Mouse (Mus musculus) CH12.LX (cell line): Measurements from ENCODE around the gene 1700086D15Rik. TPM values are rescaled to one million over a fixed set of nuclear protein-coding genes. Genes with fewer than 3 reads are reported as not detected.

Source experiments
- DNase-seq: peaks from one replicate; pipeline ENCODE4 v3.0.0-alpha.2; 2013; ENCODE audit errors: extremely low read depth
- H3K27ac ChIP-seq: 2 replicates; pipeline ENCODE4 v1.5.1; 2012; ENCODE audit warnings: low read depth, mild to moderate bottlenecking, control low read depth, moderate library complexity; ENCODE audit not compliant: insufficient read depth
- H3K27me3 ChIP-seq: replicated peaks from 2 replicates; pipeline ENCODE3; 2012; ENCODE audit warnings: inconsistent platforms
- H3K36me3 ChIP-seq, 2 experiments: replicated peaks in 1 of 2; 2 replicates each; pipeline versions ENCODE3 to v1.6.1; 2012; ENCODE audit warnings: inconsistent platforms in 1 of 2, low read length in 1 of 2, mild to moderate bottlenecking in 1 of 2, mixed read lengths in 1 of 2, moderate library complexity in 1 of 2; ENCODE audit not compliant: control insufficient read depth in 1 of 2, insufficient read depth in 1 of 2
- H3K4me1 ChIP-seq, 2 experiments: 2 replicates each; pipeline ENCODE4 v1.6.1; 2012; ENCODE audit warnings: inconsistent platforms in 1 of 2, moderate library complexity in 1 of 2; ENCODE audit not compliant: insufficient read depth in 2 of 2, control insufficient read depth in 1 of 2
- H3K4me2 ChIP-seq: 2 replicates; pipeline ENCODE4 v1.6.1; 2012; ENCODE audit warnings: low read depth, mild to moderate bottlenecking, control low read depth; ENCODE audit not compliant: poor library complexity, insufficient read depth, severe bottlenecking
- H3K4me3 ChIP-seq, 3 experiments: fragments of 150-350 bp in 1 of 3; sonication (generic) in 1 of 3; replicated peaks in 1 of 3; 2 replicates each; pipeline versions ENCODE3 to v1.5.1; 2011 to 2012; ENCODE audit warnings: low read depth in 2 of 3, low read length in 2 of 3, mild to moderate bottlenecking in 2 of 3, moderate library complexity in 2 of 3, control low read depth in 1 of 3, improper control_type of control experiment in 1 of 3, inconsistent platforms in 1 of 3, mixed read lengths in 1 of 3; ENCODE audit not compliant: poor library complexity in 1 of 3
- H3K79me2 ChIP-seq: replicated peaks from 2 replicates; pipeline ENCODE4 v1.6.1; 2012; ENCODE audit warnings: mild to moderate bottlenecking, moderate library complexity; ENCODE audit not compliant: control insufficient read depth, poor library complexity, insufficient read depth, severe bottlenecking; ENCODE audit errors: extremely low read depth
- H3K9ac ChIP-seq: 2 replicates; pipeline ENCODE4 v1.6.1; 2012; ENCODE audit warnings: low read depth, mild to moderate bottlenecking, control low read depth, moderate library complexity; ENCODE audit not compliant: insufficient read depth
- H3K9me3 ChIP-seq: replicated peaks from 2 replicates; pipeline ENCODE3; 2012; ENCODE audit warnings: low read length, inconsistent platforms, mixed read lengths
- ELF1 ChIP-seq: IDR thresholded peaks from 2 replicates; pipeline ENCODE4 v1.6.1; 2014; ENCODE audit warnings: low read depth, mild to moderate bottlenecking, inconsistent platforms, low read length, improper control_type of control experiment
- EP300 ChIP-seq: IDR thresholded peaks from 2 replicates; pipeline ENCODE4 v1.6.1; 2011; ENCODE audit warnings: low read length, improper control_type of control experiment
- ETS1 ChIP-seq: conservative IDR thresholded peaks from 2 replicates; pipeline ENCODE4 v1.6.1; 2012; ENCODE audit warnings: low read depth, mild to moderate bottlenecking, inconsistent platforms, low read length, improper control_type of control experiment, moderate library complexity
- IRF4 ChIP-seq: IDR thresholded peaks from 2 replicates; pipeline ENCODE4 v1.6.1; 2014; ENCODE audit warnings: low read depth, mild to moderate bottlenecking, inconsistent platforms, low read length, improper control_type of control experiment
- JUN ChIP-seq: IDR thresholded peaks from 2 replicates; pipeline ENCODE4 v1.6.1; 2011; ENCODE audit warnings: low read depth, mild to moderate bottlenecking, low read length, improper control_type of control experiment, moderate library complexity; ENCODE audit not compliant: insufficient read depth
- JUND ChIP-seq: conservative IDR thresholded peaks from 2 replicates; pipeline ENCODE4 v1.6.1; 2011; ENCODE audit warnings: low read depth, low read length, improper control_type of control experiment
- MAFK ChIP-seq: IDR thresholded peaks from 2 replicates; pipeline ENCODE4 v1.6.1; 2011; ENCODE audit warnings: low read length, improper control_type of control experiment; ENCODE audit not compliant: insufficient replicate concordance
- NELFE ChIP-seq: IDR thresholded peaks from 2 replicates; pipeline ENCODE4 v1.6.1; 2011; ENCODE audit warnings: low read depth, low read length, improper control_type of control experiment
- NRF1 ChIP-seq: IDR thresholded peaks from 2 replicates; pipeline ENCODE4 v1.6.1; 2014; ENCODE audit warnings: low read depth, mild to moderate bottlenecking, inconsistent platforms, low read length, improper control_type of control experiment, moderate library complexity
- POLR2A ChIP-seq: IDR thresholded peaks from 2 replicates; pipeline ENCODE4 v1.6.1; 2011; ENCODE audit warnings: low read depth, mild to moderate bottlenecking, improper control_type of control experiment, low read length
- POLR2AphosphoS2 ChIP-seq: IDR thresholded peaks from 2 replicates; pipeline ENCODE4 v1.6.1; 2011; ENCODE audit warnings: low read depth, low read length, improper control_type of control experiment
- SMC3 ChIP-seq: IDR thresholded peaks from 2 replicates; pipeline ENCODE4 v1.6.1; 2011; ENCODE audit warnings: low read depth, low read length, improper control_type of control experiment
- TCF12 ChIP-seq: IDR thresholded peaks from 2 replicates; pipeline ENCODE4 v1.6.1; 2014; ENCODE audit warnings: low read depth, mild to moderate bottlenecking, inconsistent platforms, low read length, improper control_type of control experiment
- USF2 ChIP-seq: conservative IDR thresholded peaks from 2 replicates; pipeline ENCODE4 v1.6.1; 2011; ENCODE audit warnings: low read depth, low read length, improper control_type of control experiment
- ZC3H11A ChIP-seq: IDR thresholded peaks from 2 replicates; pipeline ENCODE4 v1.6.1; 2012; ENCODE audit warnings: low read depth, mild to moderate bottlenecking, inconsistent platforms, low read length, improper control_type of control experiment
- dilution Hi-C: fragments of 300-500 bp; cut with MboI; formaldehyde crosslinking; loops from 2 replicates; pipeline ENCODE4 v1.14.3; 2020; ENCODE audit warnings: low sequenced_read_pairs; ENCODE audit not compliant: extremely low pct_unique_long_range_greater_than_20kb, extremely low pct_ligation_motif_present
- in situ Hi-C: fragments of 300-500 bp; cut with MboI; formaldehyde crosslinking; loops from 3 replicates; pipeline ENCODE4 v1.14.3; 2019; ENCODE audit warnings: low sequenced_read_pairs, low pct_ligation_motif_present, low pct_unique_long_range_greater_than_20kb, mixed read lengths
- polyA plus RNA-seq: library from polyadenylated mRNA; unstranded; fragments of >175 nt; gene quantifications from 2 replicates; pipeline ENCODE4 v1.2.1, GENCODE M21; 2012; ENCODE audit warnings: low read depth; ENCODE audit not compliant: insufficient read length
- total RNA-seq, 2 experiments: library from RNA; depleted of rRNA; stranded (reverse); fragments of 300-350 nt in 1 of 2; fragments of >200 nt in 1 of 2; gene quantifications; 2 replicates each; pipeline ENCODE4 v1.2.3; 2012 to 2014

1700086D15Rik gene
- total and polyA plus RNA-seq, 3 experiments, result not detected

DNA sequence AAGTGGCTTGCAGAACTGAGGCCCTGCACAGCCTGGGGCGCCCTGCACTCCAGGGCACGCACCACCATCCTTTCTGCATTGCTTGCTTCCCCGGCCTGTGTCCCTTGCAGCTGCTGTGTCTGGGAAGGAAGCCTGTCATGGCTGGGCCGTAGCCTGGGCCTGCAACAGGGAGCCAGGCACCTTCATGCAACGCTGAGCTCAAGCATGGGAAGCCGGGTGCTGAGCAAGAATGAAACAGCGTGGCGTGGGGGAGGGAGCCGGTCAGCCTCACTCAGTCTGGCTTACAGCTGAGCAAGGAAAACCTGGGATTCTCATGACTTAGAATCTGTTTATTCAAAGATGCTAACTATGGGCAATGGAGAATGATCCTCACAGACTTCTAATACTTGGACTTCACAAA, 33.1 kb downstream of the 1700086D15Rik start:
- no peaks in the 10 kb centered on the region for H3K36me3 ChIP-seq
- in situ Hi-C loops, result no loop called here
- H3K9me3 ChIP-seq, result no peaks in the 10 kb centered on the region
- H3K27ac ChIP-seq, result no peak overlapping the region
- dilution Hi-C loops, result no loop called here
- H3K9ac ChIP-seq, result no peak overlapping the region
- H3K4me2 ChIP-seq, result no peak overlapping the region
- H3K4me1 ChIP-seq, result peaks cover 3 to 18% of the 10 kb centered on the region in 2 experiments
- no peaks in the 10 kb centered on the region for H3K79me2 ChIP-seq
- TF ChIP-seq ZC3H11A (no peak), ETS1 (peak; percentile 29; the same call in 1 of the 2 replicates), EP300 (peak; percentile 39; the same call in 1 of the 2 replicates), NRF1 (no peak), IRF4 (peak; percentile 81), POLR2A (no peak), NELFE (no peak)
- no peaks in the 10 kb centered on the region for H3K27me3 ChIP-seq
- DNase-seq, result peak; percentile 55
- H3K4me3 ChIP-seq, result no peak overlapping the region

- dilution Hi-C loops (no loop called here), in situ Hi-C loops (no loop called here)
- TF ChIP-seq NRF1, result no peak
- no peak for TF ChIP-seq USF2
- no peak for TF ChIP-seq POLR2A
- no peak for TF ChIP-seq POLR2AphosphoS2
- TF ChIP-seq TCF12, result no peak
- no peak for TF ChIP-seq SMC3
- TF ChIP-seq JUN, result no peak
- no peak for TF ChIP-seq NELFE
- no peak for TF ChIP-seq MAFK
- TF ChIP-seq ELF1, result no peak
- no peak for TF ChIP-seq JUND
- no peaks in the 10 kb centered on the region for H3K27me3 ChIP-seq
- no peak overlapping the region for H3K27ac ChIP-seq
- H3K4me2 ChIP-seq, result no peak overlapping the region
- no peak overlapping the region for H3K4me3 ChIP-seq
- H3K9me3 ChIP-seq, result no peaks in the 10 kb centered on the region
- peaks cover 3 to 18% of the 10 kb centered on the region in 2 experiments for H3K4me1 ChIP-seq
- no peak for DNase-seq
- H3K36me3 ChIP-seq, result no peaks in the 10 kb centered on the region
- no peak overlapping the region for H3K9ac ChIP-seq
- no peaks in the 10 kb centered on the region for H3K79me2 ChIP-seq
Measured at GRCm38 (mm10) chr11:65124913-65125418, 34.7 kb downstream of the 1700086D15Rik start.
